17 mouse cellular contexts compared by ENCODE assay signal in the genomic region with DNA sequence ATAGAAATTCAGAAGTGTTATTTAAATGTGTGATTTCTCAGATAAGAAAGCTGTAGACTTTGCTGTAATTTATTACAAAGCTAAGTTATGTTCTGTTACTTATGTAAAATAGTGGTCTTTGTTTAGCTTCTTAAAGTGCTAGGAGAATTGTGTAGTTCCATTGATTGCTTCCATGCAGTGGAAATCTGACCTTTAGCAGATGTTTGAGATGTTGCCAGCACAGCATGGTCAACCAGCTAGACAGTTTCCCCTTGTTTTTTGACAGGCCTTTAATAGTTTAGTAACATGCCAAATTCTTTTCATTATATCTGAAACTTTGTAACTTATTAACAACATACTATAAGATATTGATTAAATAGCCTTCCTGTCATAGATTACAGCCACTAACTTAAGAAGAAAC. TPM values are rescaled to one million over a fixed set of nuclear protein-coding genes. Genes with fewer than 3 reads are reported as not detected.
DNase-seq lines count a peak whose midpoint lies in the region; TF ChIP-seq lines count a peak whose summit lies in the region.
"Had no signal": no experiment of that assay in that cellular context is flagged by ENCODE, and none has a peak within 500 bp of the region (broad histone marks: within the 10 kb centered on the region; RNA-seq: fewer than 3 reads in every experiment).

No protein-coding gene starts in this region.

- H3K27ac ChIP-seq in layer of hippocampus, adult 2 months, result peak overlapping the region; percentile 56
- H3K27ac ChIP-seq: forebrain, embryonic 13.5 days; hindbrain, embryonic 14.5 days; liver, embryonic 15.5 days had no signal

- TF ChIP-seq CTCF in layer of hippocampus, adult 2 months (conservative IDR thresholded peaks at IDR 0.05), result no peak

- H3K4me3 ChIP-seq in layer of hippocampus, adult 2 months, result no peak overlapping the region
- H3K4me3 ChIP-seq: embryonic facial prominence, embryonic 13.5 days; forebrain, embryonic 13.5 days; liver, embryonic 15.5 days had no signal

- peak; percentile 30 for DNase-seq in gastrocnemius, adult 18-20 months (ENCODE audit: low spot score)
- no peak for DNase-seq in gastrocnemius, adult 8-10 months (ENCODE audit: low spot score in 2 of 2)
- no peak for DNase-seq in layer of hippocampus, adult 2 months (ENCODE audit: low spot score in 2 of 2)
- DNase-seq in layer of hippocampus, adult 9-10 months (ENCODE audit: low spot score), result no peak
- DNase-seq in 416B (ENCODE audit: low read depth), result peak; percentile 31
- DNase-seq in embryo, embryonic 11 days, result peak; percentile 36
- no peak for DNase-seq in spleen, postnatal 10 days (ENCODE audit: low spot score in 2 of 2)
- no peak for DNase-seq in urinary bladder, adult 18-20 months (ENCODE audit: low spot score in 2 of 2)
- DNase-seq: cerebellum, adult 9-10 months; gastrocnemius, postnatal 10 days; kidney, adult 9 months; layer of hippocampus, adult 9-11 months had no signal

RNA-seq across cellular contexts. Expression of a gene that starts 46.9 kb away (rescaled TPM):
- 10 to 100 TPM; 10.0 to 11.1 TPM for total RNA-seq in gastrocnemius, adult 18-20 months (2021)
- 1 to 10 TPM; 7.6 to 9.3 (median 9.0) TPM for total RNA-seq in gastrocnemius, adult 8-10 months (2022)
- 10 to 100 TPM; 18.3 to 21.9 TPM for total RNA-seq in layer of hippocampus, adult 2 months (2021)
- total RNA-seq: MEL had no signal

RNA-seq across cellular contexts. Expression of a gene that starts 47.7 kb away (rescaled TPM):
- 10 to 100 TPM; 23.5 to 25.4 TPM for total RNA-seq in gastrocnemius, adult 18-20 months (2021)
- 10 to 100 TPM; 22.0 to 26.9 (median 22.7) TPM for total RNA-seq in gastrocnemius, adult 8-10 months (2022)
- 100 to 1,000 TPM; 106 to 111 TPM for total RNA-seq in layer of hippocampus, adult 2 months (2021)

Comparison
In these comparisons a context has a peak if more than half of its experiments do, and no peak if none do; other contexts are left out.
1. DNase-seq: peak in gastrocnemius, adult 18-20 months (single experiment), 416B (single experiment) and embryo, embryonic 11 days (single experiment); none in gastrocnemius, adult 8-10 months (0 of 2), layer of hippocampus, adult 2 months (0 of 2), layer of hippocampus, adult 9-10 months (single experiment), spleen, postnatal 10 days (0 of 2) and urinary bladder, adult 18-20 months (0 of 2).